ENCODE assay signal across 8 mouse cellular contexts in genomic region chr15:83664722-83665121, GRCm38 (mm10).
DNase-seq lines count a peak whose midpoint lies in the region; ATAC-seq and TF ChIP-seq lines count a peak whose summit lies in the region.

No protein-coding gene starts in this region.

- H3K4me2 ChIP-seq in lung, embryonic 16.5 days (ENCODE audit: low read depth, low read length), result no peak overlapping the region

- no peak for TF ChIP-seq POLR2A in small intestine, adult 2 months (IDR thresholded peaks at IDR 0.05; ENCODE audit: low read depth, low read length)

- DNase-seq in thymus, postnatal 14 days, result peak; percentile 19
- DNase-seq in thymus, adult 18-20 months, result no peak
- DNase-seq in cerebellum, adult 9-10 months, result peak; percentile 16
- DNase-seq in gastrocnemius, adult 8-10 months (ENCODE audit: low spot score in 2 of 2), result peak; percentile 13 to 31
- peak; percentile 35 to 64 for DNase-seq in kidney, postnatal 36 days

- H3K27me3 ChIP-seq in lung, embryonic 16.5 days (ENCODE audit: control insufficient read depth, insufficient read depth, low read depth, low read length), result no peaks in the 10 kb centered on the region
- H3K27me3 ChIP-seq in small intestine, adult 2 months (ENCODE audit: control insufficient read depth, insufficient read depth, low read length), result no peaks in the 10 kb centered on the region

- peak; percentile 41; the same call in 1 of the 2 replicates for TF ChIP-seq CTCF in small intestine, adult 2 months (IDR thresholded peaks at IDR 0.05; ENCODE audit: extremely low read depth, insufficient read length, insufficient replicate concordance, low read depth, low read length)

- no peak overlapping the region for H3K4me3 ChIP-seq in lung, embryonic 16.5 days (ENCODE audit: low read length)
- no peak overlapping the region for H3K4me3 ChIP-seq in small intestine, adult 2 months (ENCODE audit: low read depth, low read length)

- no peaks in the 10 kb centered on the region for H3K9me3 ChIP-seq in lung, embryonic 16.5 days (ENCODE audit: control insufficient read depth, low read length)

- 40% methylated on average over 5 of the region's 5 CpGs for WGBS in lung, embryonic 16.5 days
- 28% methylated on average over 5 of the region's 5 CpGs for WGBS in small intestine, adult 2 months

- peak; percentile 62; the same call in 1 of the 2 replicates for ATAC-seq in lung, embryonic 16.5 days (ENCODE audit: low read depth)
- ATAC-seq in erythroid progenitor cell, adult 5-6 weeks (replicated peaks; ENCODE audit: low FRiP score, poor library complexity, severe bottlenecking), result no peak

- H3K27ac ChIP-seq in lung, embryonic 16.5 days (ENCODE audit: low read length), result no peak overlapping the region
- H3K27ac ChIP-seq in small intestine, adult 2 months (ENCODE audit: insufficient read depth, low read depth, low read length), result no peak overlapping the region

- H3K9ac ChIP-seq in lung, embryonic 16.5 days (ENCODE audit: low read length), result no peak overlapping the region

- H3K36me3 ChIP-seq in lung, embryonic 16.5 days (ENCODE audit: control insufficient read depth, insufficient read depth, low read length), result no peaks in the 10 kb centered on the region
- H3K36me3 ChIP-seq in small intestine, adult 2 months (ENCODE audit: control insufficient read depth, insufficient read depth, low read length), result no peaks in the 10 kb centered on the region

- no peaks in the 10 kb centered on the region for H3K4me1 ChIP-seq in lung, embryonic 16.5 days (replicated peaks; ENCODE audit: control insufficient read depth, insufficient read depth, low read length)
- no peaks in the 10 kb centered on the region for H3K4me1 ChIP-seq in small intestine, adult 2 months (ENCODE audit: control insufficient read depth, insufficient read depth, insufficient read length, low read length)

Comparison
In these comparisons a context has a peak if more than half of its experiments do, and no peak if none do; other contexts are left out.
1. DNase-seq: peak in thymus, postnatal 14 days (single experiment), cerebellum, adult 9-10 months (single experiment), gastrocnemius, adult 8-10 months (2 of 2) and kidney, postnatal 36 days (2 of 2); none in thymus, adult 18-20 months (0 of 2).